Mouse (Mus musculus) G1E (cell line): ENCODE data around the gene Skap2. TPM values are rescaled to one million over a fixed set of nuclear protein-coding genes. Genes with fewer than 3 reads are reported as not detected.

Experiments used
- ATAC-seq: 2 replicates; pipeline ENCODE4 v1.8.0; 2016; ENCODE audit warnings: mild to moderate bottlenecking; ENCODE audit not compliant: insufficient number of reproducible peaks, poor library complexity, low FRiP score, severe bottlenecking; ENCODE audit errors: extremely low read depth
- DNase-seq: peaks from one replicate; pipeline ENCODE4 v3.0.0; 2012; ENCODE audit warnings: low spot score
- H3K27me3 ChIP-seq: 2 replicates; pipeline ENCODE4 v1.6.1; 2012; ENCODE audit warnings: mild to moderate bottlenecking, low read length, inconsistent platforms; ENCODE audit not compliant: insufficient read depth
- H3K36me3 ChIP-seq: replicated peaks from 2 replicates; pipeline ENCODE3; 2012; ENCODE audit warnings: mild to moderate bottlenecking, inconsistent platforms
- H3K4me1 ChIP-seq: 2 replicates; pipeline ENCODE4 v1.6.1; 2012; ENCODE audit warnings: low read depth, low read length, inconsistent platforms, mixed read lengths; ENCODE audit not compliant: insufficient read depth
- H3K4me3 ChIP-seq: 2 replicates; pipeline ENCODE4 v1.5.1; 2012; ENCODE audit warnings: low read depth, mild to moderate bottlenecking, inconsistent platforms, low read length, moderate library complexity, mixed read lengths
- H3K9me3 ChIP-seq: replicated peaks from 2 replicates; pipeline ENCODE4 v1.6.1; 2012; ENCODE audit warnings: inconsistent platforms
- CTCF ChIP-seq: IDR thresholded peaks from 2 replicates; pipeline ENCODE4 v1.5.1; 2012; ENCODE audit warnings: low read depth, low read length, inconsistent platforms, mixed read lengths
- GATA1 ChIP-seq: IDR thresholded peaks from 2 replicates; pipeline ENCODE4 v1.6.1; 2012; ENCODE audit warnings: borderline replicate concordance, low read length, inconsistent platforms, mixed read lengths
- GATA2 ChIP-seq: IDR thresholded peaks from 2 replicates; pipeline ENCODE4 v1.6.1; 2012; ENCODE audit warnings: low read depth, low read length, inconsistent platforms, borderline replicate concordance
- POLR2AphosphoS5 ChIP-seq: IDR thresholded peaks from 2 replicates; pipeline ENCODE4 v1.6.1; 2012; ENCODE audit warnings: low read depth, low read length, inconsistent platforms; ENCODE audit not compliant: insufficient replicate concordance
- TAL1 ChIP-seq: conservative IDR thresholded peaks from 2 replicates; pipeline ENCODE4 v1.6.1; 2012; ENCODE audit warnings: low read depth, low read length, inconsistent platforms, mixed read lengths
- polyA plus RNA-seq: library from polyadenylated mRNA; stranded (reverse); fragments of >175 nt; gene quantifications from 2 replicates; pipeline ENCODE4 v1.2.3, GENCODE M21; 2012
- total RNA-seq, 2 experiments: library from RNA; stranded (forward) in 1 of 2; stranded (reverse) in 1 of 2; fragments of 200-1000 nt in 1 of 2; fragments of >200 nt in 1 of 2; fragmentation: Nextera tagmentation in 1 of 2; gene quantifications; 2 replicates each; pipeline ENCODE4 v1.2.3; 2014 to 2017

Gene Skap2
- total and polyA plus RNA-seq, 3 experiments: 5.2 to 163 (median 26.6) TPM

DNA sequence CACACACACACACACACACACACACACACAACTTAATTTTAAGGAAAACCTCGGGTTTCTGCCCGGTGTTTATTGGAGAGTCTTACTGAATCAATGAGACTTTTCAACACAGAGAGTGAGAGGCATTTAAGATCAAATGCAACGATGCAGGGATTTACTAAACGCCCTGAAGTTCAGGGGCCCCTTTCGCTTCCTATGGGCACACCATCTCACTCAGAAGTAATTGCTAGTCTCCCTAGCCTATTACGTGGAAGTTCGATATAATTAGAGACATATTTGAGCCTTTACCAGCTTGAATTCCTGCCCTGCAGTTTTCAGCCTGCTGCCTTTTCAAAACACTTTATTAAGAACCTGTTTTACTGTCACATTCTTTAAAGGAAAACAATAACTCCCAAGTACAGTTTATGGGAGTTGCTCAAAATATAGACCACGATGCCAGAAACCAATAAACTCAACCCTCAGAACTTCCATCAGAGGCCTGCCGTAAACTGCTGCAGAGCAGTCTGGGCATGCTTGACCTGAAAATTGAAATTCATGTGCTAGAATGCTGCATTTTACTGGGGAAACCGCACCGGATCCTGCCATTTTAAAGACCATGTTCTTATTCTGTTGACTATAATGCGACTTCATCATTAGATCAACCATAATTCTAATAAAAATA is 203.1 kb downstream of the Skap2 start:
- Histone ChIP-seq H3K4me1 (no peaks in the 10 kb centered on the region), H3K36me3 (no peaks in the 10 kb centered on the region), H3K4me3 (no peak overlapping the region), H3K9me3 (no peaks in the 10 kb centered on the region), H3K27me3 (peaks cover 4% of the 10 kb centered on the region; the same call in 1 of the 2 replicates)
- ATAC-seq: no peak
- TF ChIP-seq GATA1 (no peak), GATA2 (no peak), TAL1 (no peak), CTCF (no peak), POLR2AphosphoS5 (no peak)
- DNase-seq: no peak

DNA sequence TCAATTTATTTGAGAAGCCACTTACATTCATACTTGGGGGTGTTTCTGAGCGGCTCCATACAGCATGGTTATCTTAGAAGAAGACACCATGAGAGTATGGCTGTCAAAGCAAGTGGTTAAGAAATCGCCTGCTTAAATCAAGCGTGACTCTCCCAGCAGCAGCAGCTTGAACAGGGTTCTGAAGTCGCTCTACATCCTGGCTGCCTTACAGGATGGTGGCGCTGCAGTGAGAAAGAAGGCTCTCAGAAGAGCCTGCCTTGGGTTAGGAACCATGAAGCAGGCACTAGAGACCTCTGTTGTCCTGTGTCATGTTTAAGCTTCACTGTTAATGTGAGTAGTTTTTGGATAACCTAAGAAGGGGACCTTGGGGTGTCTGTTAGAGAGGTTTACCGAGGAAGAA is 204.3 kb downstream of the Skap2 start:
- Histone ChIP-seq H3K36me3 (no peaks in the 10 kb centered on the region), H3K9me3 (no peaks in the 10 kb centered on the region), H3K27me3 (peaks cover 4% of the 10 kb centered on the region; the same call in 1 of the 2 replicates), H3K4me1 (no peaks in the 10 kb centered on the region), H3K4me3 (no peak overlapping the region)
- DNase-seq: no peak
- ATAC-seq: no peak
- TF ChIP-seq GATA2 (no peak), CTCF (no peak), TAL1 (no peak), POLR2AphosphoS5 (no peak), GATA1 (no peak)

Other genes with a start within 250 kb of the Skap2 start
- not detected in 2 replicates for gene Hoxa1, start 145.8 kb upstream of the Skap2 start, total RNA-seq (2014; fragmentation: Nextera tagmentation)
- 0.22 TPM in 1 of 2 replicates, not detected in the other for gene Hoxa1, start 145.8 kb upstream of the Skap2 start, total RNA-seq (2017)
- not detected in 2 replicates for gene Hoxa1, start 145.8 kb upstream of the Skap2 start, polyA plus RNA-seq
- not detected in 2 replicates for gene Hoxa2, start 152.3 kb upstream of the Skap2 start, total RNA-seq (2014; fragmentation: Nextera tagmentation)
- 0.06 TPM in 1 of 2 replicates, not detected in the other for gene Hoxa2, start 152.3 kb upstream of the Skap2 start, total RNA-seq (2017)
- gene Hoxa2, start 152.3 kb upstream of the Skap2 start, polyA plus RNA-seq: not detected in 2 replicates
- gene 5730596B20Rik, start 164.9 kb upstream of the Skap2 start, total RNA-seq (2014; fragmentation: Nextera tagmentation): not detected in 2 replicates
- gene 5730596B20Rik, start 164.9 kb upstream of the Skap2 start, total RNA-seq (2017): 0.05 and 0.06 TPM in 2 replicates
- not detected in 2 replicates for gene 5730596B20Rik, start 164.9 kb upstream of the Skap2 start, polyA plus RNA-seq
- not detected in 2 replicates for gene Hoxa4, start 179.2 kb upstream of the Skap2 start, total RNA-seq (2014; fragmentation: Nextera tagmentation)
- gene Hoxa4, start 179.2 kb upstream of the Skap2 start, total RNA-seq (2017): not detected in 2 replicates
- not detected in 2 replicates for gene Hoxa4, start 179.2 kb upstream of the Skap2 start, polyA plus RNA-seq
- gene Hoxa5, start 192.0 kb upstream of the Skap2 start, total RNA-seq (2014; fragmentation: Nextera tagmentation): not detected in 2 replicates
- gene Hoxa5, start 192.0 kb upstream of the Skap2 start, total RNA-seq (2017): 0.05 and 0.06 TPM in 2 replicates
- not detected in 2 replicates for gene Hoxa5, start 192.0 kb upstream of the Skap2 start, polyA plus RNA-seq
- gene Hoxa6, start 196.2 kb upstream of the Skap2 start, total RNA-seq (2014; fragmentation: Nextera tagmentation): not detected in 2 replicates
- gene Hoxa6, start 196.2 kb upstream of the Skap2 start, total RNA-seq (2017): 0.16 TPM in 1 of 2 replicates, not detected in the other
- gene Hoxa6, start 196.2 kb upstream of the Skap2 start, polyA plus RNA-seq: not detected in 2 replicates
- not detected in 2 replicates for gene Hoxa3, start 200.8 kb upstream of the Skap2 start, total RNA-seq (2014; fragmentation: Nextera tagmentation)
- gene Hoxa3, start 200.8 kb upstream of the Skap2 start, total RNA-seq (2017): 0.16 and 0.17 TPM in 2 replicates
- not detected in 2 replicates for gene Hoxa3, start 200.8 kb upstream of the Skap2 start, polyA plus RNA-seq
- gene Gm28308, start 200.8 kb upstream of the Skap2 start, total RNA-seq (2014; fragmentation: Nextera tagmentation): not detected in 2 replicates
- not detected in 2 replicates for gene Gm28308, start 200.8 kb upstream of the Skap2 start, total RNA-seq (2017)
- gene Gm28308, start 200.8 kb upstream of the Skap2 start, polyA plus RNA-seq: not detected in 2 replicates
- not detected in 2 replicates for gene Hoxa7, start 209.3 kb upstream of the Skap2 start, total RNA-seq (2014; fragmentation: Nextera tagmentation)
- 0.23 and 0.66 TPM in 2 replicates for gene Hoxa7, start 209.3 kb upstream of the Skap2 start, total RNA-seq (2017)
- 0.11 TPM in 1 of 2 replicates, not detected in the other for gene Hoxa7, start 209.3 kb upstream of the Skap2 start, polyA plus RNA-seq
- gene Hoxa9, start 218.5 kb upstream of the Skap2 start, total RNA-seq (2014; fragmentation: Nextera tagmentation): not detected in 2 replicates
- gene Hoxa9, start 218.5 kb upstream of the Skap2 start, total RNA-seq (2017): 0.05 and 0.12 TPM in 2 replicates
- not detected in 2 replicates for gene Hoxa9, start 218.5 kb upstream of the Skap2 start, polyA plus RNA-seq
- not detected in 2 replicates for gene Hoxa10, start 228.3 kb upstream of the Skap2 start, total RNA-seq (2014; fragmentation: Nextera tagmentation)
- 0.05 TPM in 1 of 2 replicates, not detected in the other for gene Hoxa10, start 228.3 kb upstream of the Skap2 start, total RNA-seq (2017)
- not detected in 2 replicates for gene Hoxa10, start 228.3 kb upstream of the Skap2 start, polyA plus RNA-seq
- not detected in 2 replicates for gene Hoxa11, start 233.3 kb upstream of the Skap2 start, total RNA-seq (2014; fragmentation: Nextera tagmentation)
- gene Hoxa11, start 233.3 kb upstream of the Skap2 start, total RNA-seq (2017): 0.12 TPM in 1 of 2 replicates, not detected in the other
- not detected in 2 replicates for gene Hoxa11, start 233.3 kb upstream of the Skap2 start, polyA plus RNA-seq
- gene Hoxa13, start 248.3 kb upstream of the Skap2 start, total RNA-seq (2014; fragmentation: Nextera tagmentation): not detected in 2 replicates
- not detected in 2 replicates for gene Hoxa13, start 248.3 kb upstream of the Skap2 start, total RNA-seq (2017)
- not detected in 2 replicates for gene Hoxa13, start 248.3 kb upstream of the Skap2 start, polyA plus RNA-seq